In the genomic region with DNA sequence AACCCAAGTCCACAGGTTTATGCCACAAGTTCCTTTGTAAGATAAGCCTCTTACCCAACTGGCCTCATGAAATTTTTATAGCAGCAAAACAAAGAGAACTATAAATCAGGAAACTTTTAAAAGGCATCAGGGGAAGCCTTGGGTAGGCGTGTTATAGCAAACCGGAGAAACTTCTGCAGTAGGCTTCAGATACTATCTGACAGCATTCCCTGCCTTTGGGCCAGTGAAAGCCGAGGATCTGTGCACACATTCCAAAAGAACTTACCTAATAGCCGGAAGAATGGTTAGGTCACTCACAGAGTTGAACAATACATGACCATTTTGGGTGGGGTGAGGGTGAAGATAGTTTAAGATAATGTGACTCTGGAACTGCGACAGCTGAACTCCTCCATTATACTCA, we compare ENCODE assay signal across 29 mouse cellular contexts. TPM values are rescaled to one million over a fixed set of nuclear protein-coding genes. Genes with fewer than 3 reads are reported as not detected.
DNase-seq lines count a peak whose midpoint lies in the region; ATAC-seq and TF ChIP-seq lines count a peak whose summit lies in the region.
"Had no signal": no experiment of that assay in that cellular context is flagged by ENCODE, and none has a peak within 500 bp of the region (broad histone marks: within the 10 kb centered on the region; RNA-seq: fewer than 3 reads in every experiment).

No protein-coding gene starts in this region.

- no peak for TF ChIP-seq EP300 in heart, adult 2 months (IDR thresholded peaks at IDR 0.05; ENCODE audit: insufficient read depth, low read depth, low read length)
- no peak for TF ChIP-seq EP300 in lung, postnatal 0 days (IDR thresholded peaks at IDR 0.05)

- TF ChIP-seq POLR2A in heart, adult 2 months (IDR thresholded peaks at IDR 0.05; ENCODE audit: insufficient read depth, low read depth, low read length), result no peak

- no peak overlapping the region for H3K9ac ChIP-seq in heart, adult 2 months (ENCODE audit: low read depth, low read length)
- H3K9ac ChIP-seq in lung, postnatal 0 days (replicated peaks; ENCODE audit: low read depth), result no peak overlapping the region
- no peak overlapping the region for H3K9ac ChIP-seq in forebrain, embryonic 16.5 days (replicated peaks; ENCODE audit: low read depth, low read length)
- H3K9ac ChIP-seq: embryonic facial prominence, embryonic 15.5 days; forebrain, embryonic 13.5 days; heart, embryonic 13.5 days; hindbrain, embryonic 15.5 days; liver, embryonic 14.5 days; neural tube, embryonic 12.5 days; stomach, embryonic 15.5 days had no signal

- peak; percentile 2 for DNase-seq in heart, adult 8-10 months (ENCODE audit: low spot score)
- no peak for DNase-seq in heart, adult 2 months
- peak; percentile 0 for DNase-seq in lung, postnatal 36 days
- no peak for DNase-seq in lung, postnatal 0 days (ENCODE audit: low spot score)
- peak; percentile 56 for DNase-seq in fat pad, adult 2 months (ENCODE audit: extremely low read depth, low read depth, low spot score)
- DNase-seq in right cerebral cortex, adult 18-20 months, result no peak
- DNase-seq: adrenal gland, postnatal 36 days; cerebellum, adult 8-10 months; cerebellum, postnatal 25 days; gastrocnemius, postnatal 14 days; heart, postnatal 14 days; layer of hippocampus, adult 9-11 months; liver; lung, adult 2 months; lung, postnatal 14 days; right cerebral cortex, postnatal 14 days had no signal

- H3K36me3 ChIP-seq in heart, adult 2 months (ENCODE audit: control insufficient read depth, insufficient read depth, low read length), result no peaks in the 10 kb centered on the region
- no peaks in the 10 kb centered on the region for H3K36me3 ChIP-seq in lung, postnatal 0 days (ENCODE audit: insufficient read depth, low read length)
- H3K36me3 ChIP-seq in forebrain, embryonic 16.5 days (ENCODE audit: control insufficient read depth, insufficient read depth), result no peaks in the 10 kb centered on the region
- H3K36me3 ChIP-seq: embryonic facial prominence, embryonic 10.5 days; embryonic facial prominence, embryonic 15.5 days; heart, embryonic 13.5 days; hindbrain, embryonic 10.5 days; hindbrain, embryonic 15.5 days; neural tube, embryonic 12.5 days; stomach, embryonic 15.5 days had no signal

- no peaks in the 10 kb centered on the region; the same call in 1 of the 2 replicates for H3K4me1 ChIP-seq in heart, adult 2 months (ENCODE audit: control insufficient read depth, insufficient read depth, low read length)
- H3K4me1 ChIP-seq in lung, postnatal 0 days (ENCODE audit: insufficient read depth, low read depth, low read length), result no peaks in the 10 kb centered on the region
- H3K4me1 ChIP-seq in forebrain, embryonic 16.5 days (replicated peaks; ENCODE audit: control insufficient read depth, insufficient read depth, low read length), result 0 out of 2 replicates have a peak, but pooled peaks cover 2% of the 10 kb centered on the region
- H3K4me1 ChIP-seq: embryonic facial prominence, embryonic 10.5 days; embryonic facial prominence, embryonic 15.5 days; forebrain, embryonic 13.5 days; hindbrain, embryonic 10.5 days; hindbrain, embryonic 15.5 days; neural tube, embryonic 12.5 days; stomach, embryonic 15.5 days had no signal

- 52% methylated on average over 5 of the region's 5 CpGs for WGBS in heart, adult 2 months
- WGBS in lung, postnatal 0 days, result 77% methylated on average over 5 of the region's 5 CpGs
- 66% methylated on average over 5 of the region's 5 CpGs for WGBS in forebrain, embryonic 16.5 days

- no peaks in the 10 kb centered on the region for H3K79me2 ChIP-seq in heart, adult 2 months (replicated peaks; ENCODE audit: control insufficient read depth, insufficient read depth, low read length)

- H3K4me3 ChIP-seq in heart, adult 2 months, result no peak overlapping the region
- H3K4me3 ChIP-seq in lung, postnatal 0 days (ENCODE audit: low read depth, low read length), result no peak overlapping the region
- H3K4me3 ChIP-seq in forebrain, embryonic 16.5 days (replicated peaks; ENCODE audit: low read length), result no peak overlapping the region
- H3K4me3 ChIP-seq: embryonic facial prominence, embryonic 10.5 days; embryonic facial prominence, embryonic 15.5 days; forebrain, embryonic 13.5 days; heart, embryonic 13.5 days; hindbrain, embryonic 10.5 days; hindbrain, embryonic 15.5 days; neural tube, embryonic 12.5 days; stomach, embryonic 15.5 days had no signal

- no peak for TF ChIP-seq CTCF in heart, adult 2 months (IDR thresholded peaks at IDR 0.05)
- TF ChIP-seq CTCF in lung, postnatal 0 days (IDR thresholded peaks at IDR 0.05), result no peak

- H3K27me3 ChIP-seq in heart, adult 2 months (ENCODE audit: control insufficient read depth, insufficient read depth, low read length), result no peaks in the 10 kb centered on the region
- H3K27me3 ChIP-seq in lung, postnatal 0 days (replicated peaks; ENCODE audit: insufficient read depth, low read length), result no peaks in the 10 kb centered on the region
- H3K27me3 ChIP-seq in forebrain, embryonic 16.5 days (replicated peaks; ENCODE audit: control insufficient read depth, insufficient read depth, low read length), result no peaks in the 10 kb centered on the region
- H3K27me3 ChIP-seq: embryonic facial prominence, embryonic 15.5 days; forebrain, embryonic 13.5 days; heart, embryonic 13.5 days; hindbrain, embryonic 15.5 days; neural tube, embryonic 12.5 days; stomach, embryonic 15.5 days had no signal

- no peak for ATAC-seq in lung, postnatal 0 days
- no peak for ATAC-seq in forebrain, embryonic 16.5 days
- ATAC-seq: CD4-positive, CD25-positive, alpha-beta regulatory T cell, adult 4 months; forebrain, embryonic 13.5 days; midbrain, embryonic 16.5 days had no signal

- H3K4me2 ChIP-seq in lung, postnatal 0 days (replicated peaks; ENCODE audit: low read depth, low read length), result no peak overlapping the region
- no peak overlapping the region for H3K4me2 ChIP-seq in forebrain, embryonic 16.5 days (ENCODE audit: low read length)
- H3K4me2 ChIP-seq: embryonic facial prominence, embryonic 15.5 days; forebrain, embryonic 13.5 days; heart, embryonic 13.5 days; hindbrain, embryonic 15.5 days; midbrain, embryonic 11.5 days; neural tube, embryonic 12.5 days; stomach, embryonic 15.5 days had no signal

- H3K27ac ChIP-seq in heart, adult 2 months, result no peak overlapping the region; the same call in 1 of the 2 replicates
- H3K27ac ChIP-seq in lung, postnatal 0 days (ENCODE audit: low read length), result no peak overlapping the region
- H3K27ac ChIP-seq in forebrain, embryonic 16.5 days (ENCODE audit: low read length), result no peak overlapping the region
- H3K27ac ChIP-seq: embryonic facial prominence, embryonic 10.5 days; embryonic facial prominence, embryonic 15.5 days; forebrain, embryonic 13.5 days; heart, embryonic 13.5 days; hindbrain, embryonic 10.5 days; hindbrain, embryonic 15.5 days; liver, embryonic 14.5 days; neural tube, embryonic 12.5 days; stomach, embryonic 15.5 days had no signal

- no peaks in the 10 kb centered on the region for H3K9me3 ChIP-seq in lung, postnatal 0 days (ENCODE audit: low read length)
- H3K9me3 ChIP-seq in forebrain, embryonic 16.5 days (ENCODE audit: control insufficient read depth, low read length), result no peaks in the 10 kb centered on the region
- H3K9me3 ChIP-seq: embryonic facial prominence, embryonic 10.5 days; embryonic facial prominence, embryonic 15.5 days; forebrain, embryonic 13.5 days; heart, embryonic 13.5 days; hindbrain, embryonic 10.5 days; hindbrain, embryonic 15.5 days; neural tube, embryonic 12.5 days; stomach, embryonic 15.5 days had no signal

- intact Hi-C loops in heart, adult 2 months (cut with DNase I), result loop anchor here (5.0 kb wide), 2 partner anchors 139 to 419 kb away; no protein-coding TSS in a partner anchor

RNA-seq across cellular contexts. Expression of gene Spin4, which starts 1.4 kb away (rescaled TPM):
- under 1 TPM; 0.54 to 0.91 (median 0.76) TPM for total RNA-seq in heart, adult 8-10 months (2022)
- under 1 TPM; 0.76 to 0.86 TPM for total RNA-seq in heart, adult 2 months (2021)
- polyA plus RNA-seq in heart, adult 2 months (2012; rRNA removed), result 0.35 and 0.70 TPM in 2 replicates
- 4.6 and 5.5 TPM in 2 replicates for polyA plus RNA-seq in lung, postnatal 0 days (2015; fragmentation: Nextera tagmentation; extraction: Ambion mirVana)
- 4.3 and 5.6 TPM in 2 replicates for polyA plus RNA-seq in forebrain, embryonic 16.5 days (2015; fragmentation: Nextera tagmentation; extraction: Ambion mirVana)

Comparison
In these comparisons a context has a peak if more than half of its experiments do, and no peak if none do; other contexts are left out.
1. DNase-seq: peak in heart, adult 8-10 months (single experiment), lung, postnatal 36 days (single experiment) and fat pad, adult 2 months (single experiment); none in heart, adult 2 months (0 of 2), lung, postnatal 0 days (single experiment) and right cerebral cortex, adult 18-20 months (single experiment).